Mouse (Mus musculus): Measurements from ENCODE around the gene Arhgef17. TPM values are rescaled to one million over a fixed set of nuclear protein-coding genes. Genes with fewer than 3 reads are reported as not detected.

Arhgef17 gene
- polyA plus RNA-seq, 1 experiment from 2014 or later: 5.0 TPM

DNA sequence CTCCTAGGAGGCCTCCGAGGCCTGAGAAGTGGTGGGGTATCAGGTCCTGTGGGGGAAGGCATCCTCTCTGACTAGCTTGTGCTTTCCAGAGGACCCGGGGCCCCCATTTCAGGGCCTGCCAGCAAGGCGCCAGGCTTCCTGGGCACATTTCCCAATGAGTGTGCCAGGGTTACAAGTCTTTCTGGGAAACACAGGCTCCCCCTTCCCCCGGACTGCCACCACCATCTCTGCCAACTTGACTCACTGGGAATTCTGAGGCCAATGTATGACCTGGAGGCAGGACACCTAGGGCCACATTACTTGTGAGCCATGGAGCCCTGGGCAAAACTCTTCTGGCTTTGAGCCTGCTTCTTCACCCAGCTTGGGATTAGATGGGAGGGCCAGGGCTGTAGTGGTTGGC is 9.0 kb downstream of the Arhgef17 start:
- Histone ChIP-seq H3K27ac (no peak overlapping the region), H3K9me3 (no peaks in the 10 kb centered on the region), H3K4me2 (replicated peaks) (0 out of 2 replicates have a peak overlapping the region, but pooled peaks have one; percentile 2), H3K36me3 (peaks cover 9% of the 10 kb centered on the region), H3K9ac (no peak overlapping the region), H3K4me1 (replicated peaks) (peaks cover 90% of the 10 kb centered on the region), H3K4me3 (replicated peaks) (no peak overlapping the region), H3K27me3 (replicated peaks) (no peaks in the 10 kb centered on the region)
- ATAC-seq: no peak
- 87% methylated on average over 4 of the region's 4 CpGs for WGBS

DNA sequence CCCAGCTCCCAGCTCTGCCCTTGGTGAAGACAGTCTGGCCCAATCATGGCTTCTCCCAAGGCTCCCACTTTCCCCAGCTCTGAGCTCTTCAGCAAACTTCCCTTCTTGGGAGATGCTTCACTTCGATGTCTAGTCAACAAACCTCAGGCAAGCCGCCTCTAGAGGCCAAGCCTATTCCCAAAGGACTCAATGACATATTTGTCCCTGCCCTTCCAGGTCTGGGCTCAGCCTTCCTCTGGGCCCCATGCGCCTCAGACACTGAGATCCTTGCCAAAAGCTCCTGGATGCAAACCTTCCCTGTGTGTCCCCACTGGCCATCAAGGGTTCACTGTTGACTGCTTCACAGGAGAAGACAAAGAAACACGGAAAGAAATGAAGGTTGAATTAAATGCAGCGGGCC is 10.6 kb downstream of the Arhgef17 start:
- 91% methylated on average over 5 of the region's 5 CpGs for WGBS
- H3K4me3 ChIP-seq (replicated peaks): no peak overlapping the region
- no peaks in the 10 kb centered on the region for H3K27me3 ChIP-seq (replicated peaks)
- H3K9me3 ChIP-seq: no peaks in the 10 kb centered on the region
- no peak overlapping the region for H3K27ac ChIP-seq
- ATAC-seq: no peak
- H3K4me2 ChIP-seq (replicated peaks): no peak overlapping the region
- H3K4me1 ChIP-seq (replicated peaks): peaks cover 91% of the 10 kb centered on the region
- peaks cover 9% of the 10 kb centered on the region for H3K36me3 ChIP-seq
- H3K9ac ChIP-seq: no peak overlapping the region

DNA sequence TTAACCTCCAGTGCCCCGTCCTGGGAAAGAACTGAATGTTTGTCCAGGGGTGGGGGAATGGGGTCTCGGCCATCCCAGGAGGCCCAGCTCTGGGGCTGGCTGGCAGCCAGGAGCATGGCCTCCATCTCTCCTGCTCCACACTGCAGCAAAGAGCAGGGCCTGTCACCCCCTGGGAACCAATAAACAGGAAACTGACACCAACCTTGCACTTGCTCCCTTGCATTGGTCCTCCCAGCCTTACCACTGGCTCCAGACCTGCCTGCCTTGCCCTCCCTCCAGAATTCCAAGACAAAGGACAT is 12.1 kb downstream of the Arhgef17 start:
- peak; percentile 37 for ATAC-seq
- Histone ChIP-seq H3K27ac (peak overlapping the region; percentile 74), H3K4me3 (replicated peaks) (no peak overlapping the region), H3K9me3 (no peaks in the 10 kb centered on the region), H3K4me1 (replicated peaks) (peaks cover 84% of the 10 kb centered on the region), H3K27me3 (replicated peaks) (no peaks in the 10 kb centered on the region), H3K9ac (no peak overlapping the region), H3K36me3 (peaks cover 9% of the 10 kb centered on the region), H3K4me2 (replicated peaks) (peak overlapping the region; percentile 27)
- 4% methylated on average over 2 of the region's 2 CpGs for WGBS

DNA sequence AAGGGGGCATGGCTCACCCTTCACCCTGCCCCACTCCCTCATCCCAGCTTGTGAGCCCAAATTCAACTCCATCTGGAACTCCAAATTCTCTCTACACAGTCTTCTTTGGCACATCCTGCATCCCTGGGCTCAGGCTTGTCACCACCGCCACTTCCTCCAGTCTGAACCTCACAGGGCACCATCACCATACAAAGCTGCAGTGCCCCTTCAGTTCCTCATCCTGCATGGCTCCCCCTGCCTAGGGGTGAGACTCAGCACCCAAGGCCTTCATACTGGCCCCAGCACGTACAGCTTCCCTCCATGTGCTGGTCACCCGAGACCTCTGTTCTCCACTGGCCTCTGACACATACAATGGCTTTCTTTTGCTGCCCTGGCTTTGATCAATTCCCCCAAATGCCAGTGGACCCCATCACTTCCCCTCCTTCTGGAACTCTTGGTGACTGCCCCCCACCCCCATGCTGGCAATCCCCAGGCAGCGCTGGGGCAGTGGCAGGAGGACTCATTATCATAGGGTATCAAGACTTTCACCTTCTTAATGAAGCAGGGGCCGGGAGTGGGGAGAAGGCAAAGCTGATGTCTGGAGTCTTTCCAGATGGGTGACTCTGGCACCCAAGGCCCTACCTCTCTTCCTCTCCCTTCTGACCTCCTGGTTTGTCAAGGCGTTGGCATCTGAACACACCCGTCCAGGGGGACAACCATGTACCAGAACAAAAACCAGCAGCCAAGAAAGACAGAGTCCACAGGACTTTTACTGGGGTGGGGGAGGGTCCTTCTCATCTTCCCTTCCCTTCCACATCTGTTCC is 12.7 kb downstream of the Arhgef17 start:
- Histone ChIP-seq H3K4me1 (replicated peaks) (peaks cover 79% of the 10 kb centered on the region), H3K27ac (peak overlapping the region; percentile 74), H3K36me3 (peaks cover 9% of the 10 kb centered on the region), H3K9me3 (no peaks in the 10 kb centered on the region), H3K9ac (no peak overlapping the region), H3K4me2 (replicated peaks) (peak overlapping the region; percentile 45; the same call in 1 of the 2 replicates), H3K4me3 (replicated peaks) (no peak overlapping the region), H3K27me3 (replicated peaks) (no peaks in the 10 kb centered on the region)
- 36% methylated on average over 7 of the region's 7 CpGs for WGBS
- ATAC-seq: no peak

DNA sequence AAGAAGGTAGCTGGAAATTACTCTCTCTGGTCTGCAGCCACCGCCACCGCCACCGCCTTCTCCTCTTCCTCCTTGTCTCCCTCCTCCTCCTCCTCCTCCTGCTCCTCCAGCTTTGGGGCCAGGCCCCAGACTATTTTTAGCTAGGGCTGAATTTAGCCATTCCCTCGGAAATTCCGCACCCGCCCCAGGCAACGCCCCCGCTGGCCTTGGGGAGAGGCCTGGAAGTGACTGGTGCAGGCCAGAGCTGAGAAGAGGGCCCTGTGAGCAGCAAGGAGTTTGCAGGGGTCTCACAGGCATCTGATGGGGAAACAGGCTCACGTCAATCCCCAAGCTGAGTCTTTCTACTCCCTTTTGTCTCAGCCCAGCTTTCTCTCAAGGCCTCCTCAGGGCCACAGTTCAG is 13.7 kb downstream of the Arhgef17 start:
- Histone ChIP-seq H3K27me3 (replicated peaks) (no peaks in the 10 kb centered on the region), H3K9me3 (no peaks in the 10 kb centered on the region), H3K4me1 (replicated peaks) (peaks cover 68% of the 10 kb centered on the region), H3K27ac (peak overlapping the region; percentile 74), H3K4me2 (replicated peaks) (peak overlapping the region; percentile 45), H3K9ac (no peak overlapping the region), H3K36me3 (peaks cover 9% of the 10 kb centered on the region), H3K4me3 (replicated peaks) (no peak overlapping the region)
- 14% methylated on average over 9 of the region's 9 CpGs for WGBS
- peak; percentile 19 for ATAC-seq

DNA sequence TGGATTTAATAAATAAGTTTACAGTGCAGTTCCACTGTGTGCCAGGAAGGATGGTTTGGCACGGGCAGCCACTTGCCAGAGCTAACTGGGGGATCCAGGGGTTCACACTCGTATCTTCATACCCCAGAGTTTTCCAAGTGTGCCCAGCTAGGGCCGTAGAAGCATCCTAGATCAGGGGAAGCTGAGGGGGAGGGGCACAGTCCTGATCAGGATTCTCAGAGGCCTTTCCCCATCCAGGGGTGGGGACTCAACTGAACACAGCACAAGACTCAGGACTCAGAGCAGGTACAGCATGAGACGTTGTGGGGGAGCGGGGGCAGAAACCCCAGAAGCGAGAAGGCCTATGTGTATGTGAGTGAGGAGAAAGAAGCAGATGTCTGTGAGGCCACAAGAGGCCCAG is 14.2 kb downstream of the Arhgef17 start:
- peaks cover 9% of the 10 kb centered on the region for H3K36me3 ChIP-seq
- ATAC-seq: peak; percentile 11; the same call in 1 of the 2 replicates
- H3K4me1 ChIP-seq (replicated peaks): peaks cover 64% of the 10 kb centered on the region
- no peaks in the 10 kb centered on the region for H3K27me3 ChIP-seq (replicated peaks)
- H3K27ac ChIP-seq: peak overlapping the region; percentile 74
- H3K4me2 ChIP-seq (replicated peaks): peak overlapping the region; percentile 45
- H3K4me3 ChIP-seq (replicated peaks): no peak overlapping the region
- WGBS: 47% methylated on average over 6 of the region's 6 CpGs
- H3K9ac ChIP-seq: peak overlapping the region; percentile 23; the same call in 1 of the 2 replicates
- H3K9me3 ChIP-seq: no peaks in the 10 kb centered on the region

DNA sequence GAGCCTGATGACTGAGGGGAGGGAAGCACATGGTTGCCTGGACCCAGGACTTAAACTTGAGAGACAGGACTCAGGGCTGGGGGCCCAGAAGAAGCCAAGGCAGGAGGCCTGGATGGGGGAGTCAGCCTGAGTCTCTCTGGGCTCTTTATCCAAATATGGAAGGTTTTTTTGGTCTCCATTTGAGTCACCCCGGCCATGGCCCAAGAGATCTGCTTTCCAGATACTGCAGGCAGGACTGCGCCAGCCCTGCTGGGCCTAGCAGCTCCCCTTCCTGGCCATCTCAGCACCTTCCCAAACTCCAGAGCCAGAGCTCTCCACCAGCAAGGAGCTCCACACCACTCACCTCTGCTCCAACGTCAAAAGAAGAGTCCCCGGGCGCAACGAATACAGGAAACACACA is 15.4 kb downstream of the Arhgef17 start:
- Histone ChIP-seq H3K4me2 (replicated peaks) (peak overlapping the region; percentile 19; the same call in 1 of the 2 replicates), H3K36me3 (no peaks in the 10 kb centered on the region), H3K27me3 (replicated peaks) (no peaks in the 10 kb centered on the region), H3K4me3 (replicated peaks) (no peak overlapping the region), H3K27ac (peak overlapping the region; percentile 66), H3K9me3 (no peaks in the 10 kb centered on the region), H3K4me1 (replicated peaks) (peaks cover 64% of the 10 kb centered on the region), H3K9ac (no peak overlapping the region)
- no peak for ATAC-seq
- WGBS: 60% methylated on average over 6 of the region's 6 CpGs

DNA sequence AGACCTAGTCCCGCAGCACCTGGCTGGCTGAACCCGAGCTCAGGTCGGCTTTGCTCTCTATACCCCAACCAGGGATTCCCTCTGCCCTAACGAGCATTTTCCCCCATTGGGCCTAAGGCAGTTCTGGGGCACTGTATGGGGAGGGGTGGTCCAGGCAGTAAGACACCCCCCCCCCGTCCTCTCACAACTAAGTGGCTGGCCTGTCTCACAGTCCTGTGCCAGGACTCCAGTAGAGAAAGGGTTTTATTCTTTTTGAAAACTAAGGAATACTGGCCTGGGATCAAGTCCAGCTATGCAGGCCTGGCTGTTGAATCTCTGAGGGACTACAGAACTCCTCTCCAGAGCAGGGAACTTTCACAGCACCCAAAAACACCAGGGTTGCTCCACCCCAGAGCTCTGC is 16.7 kb downstream of the Arhgef17 start:
- H3K4me2 ChIP-seq (replicated peaks): no peak overlapping the region
- H3K9ac ChIP-seq: no peak overlapping the region
- H3K9me3 ChIP-seq: no peaks in the 10 kb centered on the region
- no peaks in the 10 kb centered on the region for H3K27me3 ChIP-seq (replicated peaks)
- H3K36me3 ChIP-seq: no peaks in the 10 kb centered on the region
- WGBS: 78% methylated on average over 5 of the region's 5 CpGs
- H3K27ac ChIP-seq: peak overlapping the region; percentile 3; the same call in 1 of the 2 replicates
- no peak for ATAC-seq
- H3K4me1 ChIP-seq (replicated peaks): peaks cover 71% of the 10 kb centered on the region
- H3K4me3 ChIP-seq (replicated peaks): no peak overlapping the region

GRCm38 (mm10) chr7:100911791-100912190 is 20.1 kb downstream of the Arhgef17 start:
- no peaks in the 10 kb centered on the region for H3K9me3 ChIP-seq
- WGBS: 29% methylated on average over 9 of the region's 9 CpGs
- peak overlapping the region; percentile 33; the same call in 1 of the 2 replicates for H3K4me2 ChIP-seq (replicated peaks)
- no peaks in the 10 kb centered on the region for H3K27me3 ChIP-seq (replicated peaks)
- ATAC-seq: no peak
- no peak overlapping the region; the same call in 1 of the 2 replicates for H3K9ac ChIP-seq
- no peak overlapping the region for H3K4me3 ChIP-seq (replicated peaks)
- H3K27ac ChIP-seq: peak overlapping the region; percentile 28; the same call in 1 of the 2 replicates
- H3K36me3 ChIP-seq: no peaks in the 10 kb centered on the region
- peaks cover 62% of the 10 kb centered on the region for H3K4me1 ChIP-seq (replicated peaks)

GRCm38 (mm10) chr7:100911246-100911770 is 20.6 kb downstream of the Arhgef17 start:
- Histone ChIP-seq H3K4me3 (replicated peaks) (no peak overlapping the region), H3K36me3 (no peaks in the 10 kb centered on the region), H3K9me3 (no peaks in the 10 kb centered on the region), H3K27ac (peak overlapping the region; percentile 28; the same call in 1 of the 2 replicates), H3K4me2 (replicated peaks) (peak overlapping the region; percentile 33), H3K9ac (no peak overlapping the region; the same call in 1 of the 2 replicates), H3K27me3 (replicated peaks) (no peaks in the 10 kb centered on the region), H3K4me1 (replicated peaks) (peaks cover 57% of the 10 kb centered on the region)
- ATAC-seq: peak; percentile 52
- WGBS: 10% methylated on average over 2 of the region's 2 CpGs

GRCm38 (mm10) chr7:100908567-100908966 is 23.3 kb downstream of the Arhgef17 start:
- Histone ChIP-seq H3K27ac (0 out of 2 replicates have a peak overlapping the region, but pooled peaks have one; percentile 66), H3K9me3 (no peaks in the 10 kb centered on the region), H3K4me1 (replicated peaks) (peaks cover 48% of the 10 kb centered on the region), H3K4me3 (replicated peaks) (no peak overlapping the region), H3K4me2 (replicated peaks) (no peak overlapping the region), H3K9ac (no peak overlapping the region), H3K36me3 (no peaks in the 10 kb centered on the region), H3K27me3 (replicated peaks) (no peaks in the 10 kb centered on the region)
- ATAC-seq: 0 out of 2 replicates have a peak, but pooled peaks have one; percentile 24
- 50% methylated on average over 8 of the region's 8 CpGs for WGBS

DNA sequence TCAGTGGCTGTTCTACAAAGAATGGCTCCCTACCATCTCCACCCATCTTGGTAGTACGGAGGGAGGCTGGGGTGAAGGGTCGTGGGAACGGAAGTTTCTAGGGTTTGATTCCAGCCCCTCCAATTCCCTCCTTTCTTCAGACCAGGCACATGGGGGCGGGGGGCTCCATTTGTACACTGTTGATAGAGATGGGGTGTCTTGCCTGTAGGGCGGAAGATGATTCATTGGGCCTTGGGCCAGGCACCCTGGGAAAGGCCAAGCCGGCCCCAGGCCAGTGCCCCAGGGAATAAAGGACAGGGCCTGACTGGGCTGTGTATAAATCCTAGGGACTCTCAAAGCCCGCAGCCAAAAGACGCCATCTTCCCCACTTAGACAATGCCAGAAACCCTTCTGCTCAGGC is 23.8 kb downstream of the Arhgef17 start:
- Histone ChIP-seq H3K27ac (peak overlapping the region; percentile 66), H3K4me1 (replicated peaks) (peaks cover 48% of the 10 kb centered on the region), H3K4me2 (replicated peaks) (no peak overlapping the region; the same call in 1 of the 2 replicates), H3K9me3 (no peaks in the 10 kb centered on the region), H3K4me3 (replicated peaks) (no peak overlapping the region), H3K9ac (no peak overlapping the region; the same call in 1 of the 2 replicates), H3K27me3 (replicated peaks) (no peaks in the 10 kb centered on the region), H3K36me3 (no peaks in the 10 kb centered on the region)
- WGBS: 74% methylated on average over 8 of the region's 8 CpGs
- peak; percentile 17; the same call in 1 of the 2 replicates for ATAC-seq
